Mouse (Mus musculus): ENCODE measurements around the gene Gm42906. TPM values are rescaled to one million over a fixed set of nuclear protein-coding genes. Genes with fewer than 3 reads are reported as not detected.

The Gm42906 gene
- polyA plus RNA-seq, 1 experiment from 2014 or later: not detected

- WGBS: 61% methylated on average over 4 of the region's 4 CpGs
- H3K27ac ChIP-seq (ENCODE audit: low read length): no peak overlapping the region
- no peak overlapping the region for H3K9ac ChIP-seq (ENCODE audit: low read depth, low read length)
- ATAC-seq: no peak
- H3K4me3 ChIP-seq (ENCODE audit: low read depth, low read length): no peak overlapping the region
- H3K9me3 ChIP-seq (replicated peaks; ENCODE audit: control insufficient read depth, low read length, poor library complexity, severe bottlenecking): no peaks in the 10 kb centered on the region
- no peak overlapping the region for H3K4me2 ChIP-seq (ENCODE audit: low read length)
- no peaks in the 10 kb centered on the region for H3K36me3 ChIP-seq (ENCODE audit: control insufficient read depth, insufficient read depth, low read length)
- H3K27me3 ChIP-seq (ENCODE audit: control insufficient read depth, insufficient read depth, low read depth, low read length): no peaks in the 10 kb centered on the region
- no peaks in the 10 kb centered on the region for H3K4me1 ChIP-seq (ENCODE audit: control insufficient read depth, insufficient read depth, low read length)
These were observed 204.1 kb downstream of the Gm42906 start for GRCm38 (mm10) chr5:151223696-151224366.

- no peak overlapping the region for H3K27ac ChIP-seq (ENCODE audit: low read length)
- no peak for ATAC-seq
- WGBS: 90% methylated on average over 1 of the region's 1 CpGs
These were observed 205.2 kb downstream of the Gm42906 start for GRCm38 (mm10) chr5:151222791-151223190.

GRCm38 (mm10) chr5:151218689-151219115, 209.3 kb downstream of the Gm42906 start:
- H3K36me3 ChIP-seq (ENCODE audit: control insufficient read depth, insufficient read depth, low read length): no peaks in the 10 kb centered on the region
- no peaks in the 10 kb centered on the region for H3K9me3 ChIP-seq (replicated peaks; ENCODE audit: control insufficient read depth, low read length, poor library complexity, severe bottlenecking)
- 14% methylated on average over 6 of the region's 6 CpGs for WGBS
- no peak overlapping the region for H3K27ac ChIP-seq (ENCODE audit: low read length)
- H3K27me3 ChIP-seq (ENCODE audit: control insufficient read depth, insufficient read depth, low read depth, low read length): no peaks in the 10 kb centered on the region
- H3K4me2 ChIP-seq (ENCODE audit: low read length): no peak overlapping the region
- no peak overlapping the region for H3K4me3 ChIP-seq (ENCODE audit: low read depth, low read length)
- no peak overlapping the region for H3K9ac ChIP-seq (ENCODE audit: low read depth, low read length)
- ATAC-seq: peak; percentile 62; the same call in 1 of the 2 replicates
- H3K4me1 ChIP-seq (ENCODE audit: control insufficient read depth, insufficient read depth, low read length): no peaks in the 10 kb centered on the region

More at GRCm38 (mm10) chr5:151222791-151223190, 205.2 kb downstream of the Gm42906 start:
- H3K9me3 ChIP-seq (replicated peaks; ENCODE audit: control insufficient read depth, low read length, poor library complexity, severe bottlenecking): no peaks in the 10 kb centered on the region
- H3K27me3 ChIP-seq (ENCODE audit: control insufficient read depth, insufficient read depth, low read depth, low read length): no peaks in the 10 kb centered on the region
- H3K4me3 ChIP-seq (ENCODE audit: low read depth, low read length): no peak overlapping the region
- no peak overlapping the region for H3K4me2 ChIP-seq (ENCODE audit: low read length)
- no peaks in the 10 kb centered on the region for H3K4me1 ChIP-seq (ENCODE audit: control insufficient read depth, insufficient read depth, low read length)
- no peak overlapping the region for H3K9ac ChIP-seq (ENCODE audit: low read depth, low read length)
- no peaks in the 10 kb centered on the region for H3K36me3 ChIP-seq (ENCODE audit: control insufficient read depth, insufficient read depth, low read length)

- Histone ChIP-seq H3K4me3 (ENCODE audit: low read depth, low read length) (no peak overlapping the region), H3K4me2 (ENCODE audit: low read length) (no peak overlapping the region), H3K27me3 (ENCODE audit: control insufficient read depth, insufficient read depth, low read depth, low read length) (no peaks in the 10 kb centered on the region), H3K4me1 (ENCODE audit: control insufficient read depth, insufficient read depth, low read length) (no peaks in the 10 kb centered on the region), H3K9ac (ENCODE audit: low read depth, low read length) (no peak overlapping the region), H3K9me3 (replicated peaks; ENCODE audit: control insufficient read depth, low read length, poor library complexity, severe bottlenecking) (no peaks in the 10 kb centered on the region), H3K27ac (ENCODE audit: low read length) (no peak overlapping the region), H3K36me3 (ENCODE audit: control insufficient read depth, insufficient read depth, low read length) (no peaks in the 10 kb centered on the region)
- WGBS: 80% methylated on average over 3 of the region's 3 CpGs
- ATAC-seq: no peak
These were observed 214.9 kb downstream of the Gm42906 start for GRCm38 (mm10) chr5:151213097-151213496.

DNA sequence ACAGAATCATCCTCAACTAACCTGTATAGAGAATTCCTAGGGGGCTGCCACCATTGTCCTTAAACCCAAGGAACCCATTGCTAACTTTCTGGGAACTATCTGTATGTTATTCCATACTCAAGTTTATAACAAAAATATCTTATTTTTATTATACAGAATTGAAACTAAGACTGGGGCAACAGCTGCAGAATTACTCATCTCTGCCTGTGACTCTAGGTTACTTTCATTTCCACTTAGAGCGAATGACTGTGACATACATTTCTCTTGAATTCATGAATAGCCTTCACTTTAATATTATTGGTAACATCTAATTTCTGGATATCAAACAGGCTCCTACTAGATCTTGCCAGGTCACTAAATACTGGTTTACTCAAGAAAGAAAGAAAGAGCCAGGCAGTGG, 217.1 kb downstream of the Gm42906 start:
- H3K4me1 ChIP-seq (ENCODE audit: control insufficient read depth, insufficient read depth, low read length): no peaks in the 10 kb centered on the region
- no peak overlapping the region for H3K27ac ChIP-seq (ENCODE audit: low read length)
- H3K4me2 ChIP-seq (ENCODE audit: low read length): no peak overlapping the region
- no peak overlapping the region for H3K9ac ChIP-seq (ENCODE audit: low read depth, low read length)
- H3K9me3 ChIP-seq (replicated peaks; ENCODE audit: control insufficient read depth, low read length, poor library complexity, severe bottlenecking): no peaks in the 10 kb centered on the region
- no peak overlapping the region for H3K4me3 ChIP-seq (ENCODE audit: low read depth, low read length)
- no peaks in the 10 kb centered on the region for H3K27me3 ChIP-seq (ENCODE audit: control insufficient read depth, insufficient read depth, low read depth, low read length)
- WGBS: 96% methylated on average over 1 of the region's 1 CpGs
- no peaks in the 10 kb centered on the region for H3K36me3 ChIP-seq (ENCODE audit: control insufficient read depth, insufficient read depth, low read length)
- ATAC-seq: no peak

DNA sequence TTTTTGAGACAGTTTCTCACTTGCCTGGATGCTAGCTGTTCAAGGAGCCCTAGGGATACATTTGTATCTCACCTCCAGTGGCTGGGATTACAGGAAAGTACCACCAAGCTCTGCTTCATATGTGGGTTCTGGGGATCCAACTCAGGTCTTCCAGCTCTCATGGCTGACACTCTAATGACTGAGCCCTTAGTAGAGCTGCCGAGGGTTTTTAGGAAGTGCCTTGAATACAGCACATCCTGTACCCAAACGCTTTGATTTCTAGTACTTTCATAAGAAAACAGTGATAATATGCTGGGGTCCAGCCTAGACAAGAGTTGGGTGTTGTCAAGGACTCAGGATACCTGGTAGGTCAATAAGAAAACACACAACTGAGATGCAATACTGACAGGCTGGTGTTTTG, 217.9 kb downstream of the Gm42906 start:
- no peak for ATAC-seq
- Histone ChIP-seq H3K36me3 (ENCODE audit: control insufficient read depth, insufficient read depth, low read length) (no peaks in the 10 kb centered on the region), H3K4me2 (ENCODE audit: low read length) (no peak overlapping the region), H3K27me3 (ENCODE audit: control insufficient read depth, insufficient read depth, low read depth, low read length) (no peaks in the 10 kb centered on the region), H3K27ac (ENCODE audit: low read length) (no peak overlapping the region), H3K4me3 (ENCODE audit: low read depth, low read length) (no peak overlapping the region), H3K9me3 (replicated peaks; ENCODE audit: control insufficient read depth, low read length, poor library complexity, severe bottlenecking) (no peaks in the 10 kb centered on the region), H3K4me1 (ENCODE audit: control insufficient read depth, insufficient read depth, low read length) (no peaks in the 10 kb centered on the region), H3K9ac (ENCODE audit: low read depth, low read length) (no peak overlapping the region)
- 88% methylated on average over 2 of the region's 2 CpGs for WGBS

GRCm38 (mm10) chr5:151205017-151205416, 222.9 kb downstream of the Gm42906 start:
- Histone ChIP-seq H3K4me1 (ENCODE audit: control insufficient read depth, insufficient read depth, low read length) (no peaks in the 10 kb centered on the region), H3K9me3 (replicated peaks; ENCODE audit: control insufficient read depth, low read length, poor library complexity, severe bottlenecking) (no peaks in the 10 kb centered on the region), H3K27ac (ENCODE audit: low read length) (no peak overlapping the region), H3K9ac (ENCODE audit: low read depth, low read length) (no peak overlapping the region), H3K36me3 (ENCODE audit: control insufficient read depth, insufficient read depth, low read length) (no peaks in the 10 kb centered on the region), H3K4me2 (ENCODE audit: low read length) (no peak overlapping the region), H3K27me3 (ENCODE audit: control insufficient read depth, insufficient read depth, low read depth, low read length) (no peaks in the 10 kb centered on the region), H3K4me3 (ENCODE audit: low read depth, low read length) (no peak overlapping the region)
- WGBS: 98% methylated on average over 4 of the region's 4 CpGs
- ATAC-seq: no peak

DNA sequence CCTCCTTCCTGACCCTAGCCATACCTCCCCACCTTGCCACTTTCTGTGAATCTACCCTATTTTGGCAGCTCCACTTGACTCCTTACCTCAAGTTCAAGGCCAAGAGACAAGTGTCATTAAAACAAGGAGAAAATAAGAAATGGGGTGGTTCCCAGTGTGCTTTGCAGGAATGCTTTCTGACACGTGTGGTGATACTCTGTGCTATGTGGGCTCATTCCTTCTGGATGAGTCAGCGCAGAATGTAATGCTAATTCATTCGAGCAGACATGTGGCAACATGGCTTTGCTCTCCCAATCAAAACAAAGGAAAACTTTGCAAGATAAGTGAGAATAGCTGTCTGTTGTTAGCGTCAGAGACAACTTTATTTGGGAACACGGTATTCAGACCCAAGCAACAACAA, 225.0 kb downstream of the Gm42906 start:
- no peaks in the 10 kb centered on the region for H3K4me1 ChIP-seq (ENCODE audit: control insufficient read depth, insufficient read depth, low read length)
- H3K27ac ChIP-seq (ENCODE audit: low read length): no peak overlapping the region
- no peaks in the 10 kb centered on the region for H3K27me3 ChIP-seq (ENCODE audit: control insufficient read depth, insufficient read depth, low read depth, low read length)
- ATAC-seq: no peak
- H3K4me3 ChIP-seq (ENCODE audit: low read depth, low read length): no peak overlapping the region
- H3K9me3 ChIP-seq (replicated peaks; ENCODE audit: control insufficient read depth, low read length, poor library complexity, severe bottlenecking): no peaks in the 10 kb centered on the region
- H3K9ac ChIP-seq (ENCODE audit: low read depth, low read length): no peak overlapping the region
- no peaks in the 10 kb centered on the region for H3K36me3 ChIP-seq (ENCODE audit: control insufficient read depth, insufficient read depth, low read length)
- WGBS: 69% methylated on average over 5 of the region's 5 CpGs
- no peak overlapping the region for H3K4me2 ChIP-seq (ENCODE audit: low read length)

DNA sequence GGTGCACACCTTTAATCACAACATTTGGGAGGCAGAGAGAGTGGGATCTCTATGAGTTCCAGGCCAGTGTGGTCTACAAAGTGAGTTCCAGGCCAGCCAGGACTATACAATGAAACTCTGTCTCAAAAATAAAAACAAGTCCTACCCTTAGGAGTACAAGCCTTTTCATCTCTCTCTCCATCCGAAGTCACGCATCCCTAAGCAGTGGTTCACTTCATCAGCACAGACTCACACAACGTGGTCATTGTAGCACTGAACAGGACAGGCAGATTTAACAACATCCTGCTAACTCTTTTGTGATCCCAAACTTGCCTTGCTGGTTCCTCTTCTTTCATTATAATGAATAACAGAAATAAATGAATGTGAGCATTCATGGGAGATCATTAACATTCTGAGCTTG, 226.7 kb downstream of the Gm42906 start:
- no peaks in the 10 kb centered on the region for H3K27me3 ChIP-seq (ENCODE audit: control insufficient read depth, insufficient read depth, low read depth, low read length)
- 68% methylated on average over 3 of the region's 3 CpGs for WGBS

More for the DNA sequence above, 226.7 kb downstream of the Gm42906 start:
- H3K4me1 ChIP-seq (ENCODE audit: control insufficient read depth, insufficient read depth, low read length): no peaks in the 10 kb centered on the region
- H3K36me3 ChIP-seq (ENCODE audit: control insufficient read depth, insufficient read depth, low read length): no peaks in the 10 kb centered on the region
- H3K9ac ChIP-seq (ENCODE audit: low read depth, low read length): no peak overlapping the region
- no peak overlapping the region for H3K4me2 ChIP-seq (ENCODE audit: low read length)
- no peak overlapping the region for H3K4me3 ChIP-seq (ENCODE audit: low read depth, low read length)
- no peaks in the 10 kb centered on the region for H3K9me3 ChIP-seq (replicated peaks; ENCODE audit: control insufficient read depth, low read length, poor library complexity, severe bottlenecking)
- ATAC-seq: no peak
- H3K27ac ChIP-seq (ENCODE audit: low read length): no peak overlapping the region

Measured in midbrain, embryonic 16.5 days (tissue).